Mouse (Mus musculus) intestine, embryonic 14.5 days (tissue): ENCODE measurements at regions not wholly inside any gene's neighbourhood (a gene's known extent, or its start where the extent isn't known, plus 50 kb on each side); places are given as distances from the start of the nearest gene placed in this dataset.

Source experiments
- ATAC-seq: fragments of 200-750 bp; cut with Nextera tagmentation; replicated peaks from 2 replicates; pipeline ENCODE4 v1.8.0; 2017; ENCODE audit warnings: low read depth, moderate number of reproducible peaks, moderate TSS enrichment, moderate library complexity; ENCODE audit not compliant: low FRiP score, low TSS enrichment
- DNase-seq: peaks from one replicate; pipeline ENCODE4 v3.0.0-alpha.2; 2018; ENCODE audit warnings: low spot score
- H3K27ac ChIP-seq: fragments of 300-500 bp; sonication (generic); 2 replicates; pipeline ENCODE4 v1.5.1; 2014; ENCODE audit warnings: low read depth, mild to moderate bottlenecking, control low read depth
- H3K27me3 ChIP-seq: fragments of 300-500 bp; sonication (generic); replicated peaks from 2 replicates; pipeline ENCODE4 v1.6.1; 2014; ENCODE audit warnings: low read length, control low read depth; ENCODE audit not compliant: control insufficient read depth, insufficient read depth
- H3K36me3 ChIP-seq: fragments of 300-500 bp; sonication (generic); 2 replicates; pipeline ENCODE4 v1.6.1; 2014; ENCODE audit warnings: low read length, control low read depth; ENCODE audit not compliant: control insufficient read depth, insufficient read depth
- H3K4me1 ChIP-seq: fragments of 300-500 bp; sonication (generic); replicated peaks from 2 replicates; pipeline ENCODE4 v1.6.1; 2014; ENCODE audit warnings: low read length, control low read depth, mixed read lengths; ENCODE audit not compliant: control insufficient read depth, insufficient read depth
- H3K4me2 ChIP-seq: fragments of 300-500 bp; sonication (generic); 2 replicates; pipeline ENCODE4 v1.6.1; 2014; ENCODE audit warnings: low read length
- H3K4me3 ChIP-seq: fragments of 300-500 bp; sonication (generic); 2 replicates; pipeline ENCODE4 v1.5.1; 2014; ENCODE audit warnings: low read depth, low read length, control low read depth, mixed read lengths
- H3K9ac ChIP-seq: fragments of 300-500 bp; sonication (generic); 2 replicates; pipeline ENCODE4 v1.6.1; 2014; ENCODE audit warnings: mild to moderate bottlenecking, low read length
- H3K9me3 ChIP-seq: fragments of 300-500 bp; sonication (generic); 2 replicates; pipeline ENCODE4 v1.6.1; 2016; ENCODE audit warnings: low read length, control low read depth; ENCODE audit not compliant: control insufficient read depth
- WGBS: fragments of 180-500 bp; shearing (Covaris S2); extraction: QIAGEN DNeasy Blood & Tissue Kit; methylation state at CpG from one replicate; pipeline ENCODE4 v1.1.7; 2014; 5-methylcytosine and 5-hydroxymethylcytosine counted together

GRCm38 (mm10) chr10:122230746-122231145 is 133.6 kb upstream of the Rxylt1 start:
- Histone ChIP-seq H3K4me1 (peaks cover 4% of the 10 kb centered on the region; the same call in 1 of the 2 replicates), H3K27me3 (no peaks in the 10 kb centered on the region), H3K36me3 (no peaks in the 10 kb centered on the region), H3K4me2 (no peak overlapping the region), H3K9ac (no peak overlapping the region), H3K27ac (peak overlapping the region; percentile 36; the same call in 1 of the 2 replicates), H3K9me3 (no peaks in the 10 kb centered on the region), H3K4me3 (no peak overlapping the region)
- DNase-seq, result peak; percentile 61
- 21% methylated on average over 11 of the region's 11 CpGs for WGBS
- ATAC-seq, result peak; percentile 50

GRCm38 (mm10) chr10:122225679-122226078 is 128.5 kb upstream of the Rxylt1 start:
- Histone ChIP-seq H3K27me3 (no peaks in the 10 kb centered on the region), H3K4me1 (peaks cover 6% of the 10 kb centered on the region; the same call in 1 of the 2 replicates), H3K9me3 (no peaks in the 10 kb centered on the region), H3K4me2 (no peak overlapping the region), H3K36me3 (no peaks in the 10 kb centered on the region), H3K4me3 (no peak overlapping the region), H3K9ac (no peak overlapping the region), H3K27ac (no peak overlapping the region)
- DNase-seq (no peak), ATAC-seq (no peak)
- WGBS, result 97% methylated on average over 8 of the region's 8 CpGs

- H3K4me2 ChIP-seq, result no peak overlapping the region
- no peaks in the 10 kb centered on the region for H3K9me3 ChIP-seq
- no peak overlapping the region for H3K4me3 ChIP-seq
- H3K4me1 ChIP-seq, result peaks cover 6% of the 10 kb centered on the region; the same call in 1 of the 2 replicates
- 37% methylated on average over 3 of the region's 3 CpGs for WGBS
- H3K9ac ChIP-seq, result no peak overlapping the region
- no peaks in the 10 kb centered on the region for H3K36me3 ChIP-seq
- peak; percentile 66; the same call in 1 of the 2 replicates for ATAC-seq
- no peaks in the 10 kb centered on the region for H3K27me3 ChIP-seq
- DNase-seq, result peak; percentile 52
- no peak overlapping the region for H3K27ac ChIP-seq
These were observed 125.9 kb upstream of the Rxylt1 start for GRCm38 (mm10) chr10:122223076-122223475.

GRCm38 (mm10) chr10:122217594-122217993 is 120.4 kb upstream of the Rxylt1 start:
- DNase-seq (no peak), ATAC-seq (no peak)
- H3K4me3 ChIP-seq, result no peak overlapping the region
- 69% methylated on average over 4 of the region's 4 CpGs for WGBS
- no peaks in the 10 kb centered on the region for H3K36me3 ChIP-seq
- no peak overlapping the region for H3K4me2 ChIP-seq
- H3K27me3 ChIP-seq, result no peaks in the 10 kb centered on the region
- no peak overlapping the region for H3K27ac ChIP-seq
- H3K9me3 ChIP-seq, result no peaks in the 10 kb centered on the region
- peaks cover 3% of the 10 kb centered on the region; the same call in 1 of the 2 replicates for H3K4me1 ChIP-seq
- no peak overlapping the region for H3K9ac ChIP-seq

GRCm38 (mm10) chr10:122199791-122200190 is 102.6 kb upstream of the Rxylt1 start:
- Histone ChIP-seq H3K27me3 (no peaks in the 10 kb centered on the region), H3K9ac (no peak overlapping the region), H3K27ac (no peak overlapping the region), H3K9me3 (no peaks in the 10 kb centered on the region), H3K4me2 (no peak overlapping the region), H3K4me1 (no peaks in the 10 kb centered on the region), H3K36me3 (no peaks in the 10 kb centered on the region), H3K4me3 (no peak overlapping the region)
- ATAC-seq, result no peak
- 38% methylated on average over 4 of the region's 4 CpGs for WGBS
- DNase-seq, result no peak

- no peak for ATAC-seq
- WGBS, result 75% methylated on average over 4 of the region's 4 CpGs
- no peak overlapping the region for H3K27ac ChIP-seq
- H3K4me2 ChIP-seq, result no peak overlapping the region
- no peaks in the 10 kb centered on the region for H3K36me3 ChIP-seq
- no peaks in the 10 kb centered on the region for H3K4me1 ChIP-seq
- H3K4me3 ChIP-seq, result no peak overlapping the region
- no peaks in the 10 kb centered on the region for H3K9me3 ChIP-seq
- H3K27me3 ChIP-seq, result no peaks in the 10 kb centered on the region
- no peak for DNase-seq
- H3K9ac ChIP-seq, result no peak overlapping the region
These were observed 100.5 kb upstream of the Rxylt1 start for GRCm38 (mm10) chr10:122197703-122198102.

- H3K4me1 ChIP-seq, result no peaks in the 10 kb centered on the region
- no peaks in the 10 kb centered on the region for H3K36me3 ChIP-seq
- H3K9me3 ChIP-seq, result no peaks in the 10 kb centered on the region
- no peak overlapping the region for H3K4me2 ChIP-seq
- no peak overlapping the region for H3K9ac ChIP-seq
- no peak for ATAC-seq
- H3K27ac ChIP-seq, result no peak overlapping the region
- no peak overlapping the region for H3K4me3 ChIP-seq
- H3K27me3 ChIP-seq, result no peaks in the 10 kb centered on the region
- no peak for DNase-seq
- WGBS, result 87% methylated on average over 9 of the region's 9 CpGs
These were observed 97.0 kb upstream of the Rxylt1 start for GRCm38 (mm10) chr10:122194139-122194538.

GRCm38 (mm10) chr10:122193343-122193742 is 96.2 kb upstream of the Rxylt1 start:
- Histone ChIP-seq H3K36me3 (no peaks in the 10 kb centered on the region), H3K27ac (no peak overlapping the region), H3K27me3 (no peaks in the 10 kb centered on the region), H3K4me3 (no peak overlapping the region), H3K9me3 (no peaks in the 10 kb centered on the region), H3K4me1 (no peaks in the 10 kb centered on the region), H3K9ac (no peak overlapping the region), H3K4me2 (no peak overlapping the region)
- ATAC-seq (no peak), DNase-seq (no peak)
- WGBS, result 89% methylated on average over 5 of the region's 5 CpGs

- Histone ChIP-seq H3K9me3 (no peaks in the 10 kb centered on the region), H3K4me2 (no peak overlapping the region), H3K4me1 (no peaks in the 10 kb centered on the region), H3K27me3 (no peaks in the 10 kb centered on the region), H3K36me3 (no peaks in the 10 kb centered on the region), H3K4me3 (no peak overlapping the region), H3K9ac (no peak overlapping the region), H3K27ac (no peak overlapping the region)
- ATAC-seq (no peak), DNase-seq (no peak)
- WGBS, result 83% methylated on average over 9 of the region's 9 CpGs
These were observed 88.1 kb upstream of the Rxylt1 start for GRCm38 (mm10) chr10:122185152-122185745.
